Mouse (Mus musculus) stomach, embryonic 15.5 days (tissue): ENCODE measurements around the gene Ndufa5. TPM values are rescaled to one million over a fixed set of nuclear protein-coding genes. Genes with fewer than 3 reads are reported as not detected.
A peak's percentile ranks its signal among the peaks of the same experiment; 100 is the strongest.

Source experiments
- ATAC-seq: fragments of 200-750 bp; cut with Nextera tagmentation; 2 replicates; pipeline ENCODE4 v1.8.0; 2017; ENCODE audit warnings: low read depth, moderate number of reproducible peaks, moderate TSS enrichment; ENCODE audit not compliant: insufficient read depth, low FRiP score
- H3K27ac ChIP-seq: fragments of 300-500 bp; sonication (generic); 2 replicates; pipeline ENCODE4 v1.5.1; 2015; ENCODE audit warnings: mild to moderate bottlenecking, inconsistent platforms
- H3K27me3 ChIP-seq: fragments of 300-500 bp; sonication (generic); replicated peaks from 2 replicates; pipeline ENCODE4 v1.6.1; 2015; ENCODE audit warnings: inconsistent platforms
- H3K36me3 ChIP-seq: fragments of 300-500 bp; sonication (generic); 2 replicates; pipeline ENCODE4 v1.6.1; 2015; ENCODE audit warnings: inconsistent platforms
- H3K4me1 ChIP-seq: fragments of 300-500 bp; sonication (generic); 2 replicates; pipeline ENCODE4 v1.6.1; 2015; ENCODE audit warnings: inconsistent platforms
- H3K4me2 ChIP-seq: fragments of 300-500 bp; sonication (generic); 2 replicates; pipeline ENCODE4 v1.6.1; 2015; ENCODE audit warnings: mild to moderate bottlenecking, inconsistent platforms
- H3K4me3 ChIP-seq: fragments of 300-500 bp; sonication (generic); replicated peaks from 2 replicates; pipeline ENCODE4 v1.5.1; 2015; ENCODE audit warnings: inconsistent platforms
- H3K9ac ChIP-seq: fragments of 300-500 bp; sonication (generic); 2 replicates; pipeline ENCODE4 v1.6.1; 2015; ENCODE audit warnings: inconsistent platforms
- H3K9me3 ChIP-seq: fragments of 300-500 bp; sonication (generic); 2 replicates; pipeline ENCODE4 v1.6.1; 2016; ENCODE audit warnings: inconsistent platforms
- WGBS: fragments of 180-500 bp; shearing (Covaris S2); methylation state at CpG from one replicate; pipeline ENCODE4 v1.1.7; 2015; 5-methylcytosine and 5-hydroxymethylcytosine counted together
- polyA plus RNA-seq: library from polyadenylated mRNA; unstranded; fragments of >200 nt; fragmentation: Nextera tagmentation; extraction: Ambion mirVana; gene quantifications from 2 replicates; pipeline ENCODE4 v1.2.1, GENCODE M21; 2015

The Ndufa5 gene
- 371 and 380 TPM in 2 replicates for polyA plus RNA-seq

DNA sequence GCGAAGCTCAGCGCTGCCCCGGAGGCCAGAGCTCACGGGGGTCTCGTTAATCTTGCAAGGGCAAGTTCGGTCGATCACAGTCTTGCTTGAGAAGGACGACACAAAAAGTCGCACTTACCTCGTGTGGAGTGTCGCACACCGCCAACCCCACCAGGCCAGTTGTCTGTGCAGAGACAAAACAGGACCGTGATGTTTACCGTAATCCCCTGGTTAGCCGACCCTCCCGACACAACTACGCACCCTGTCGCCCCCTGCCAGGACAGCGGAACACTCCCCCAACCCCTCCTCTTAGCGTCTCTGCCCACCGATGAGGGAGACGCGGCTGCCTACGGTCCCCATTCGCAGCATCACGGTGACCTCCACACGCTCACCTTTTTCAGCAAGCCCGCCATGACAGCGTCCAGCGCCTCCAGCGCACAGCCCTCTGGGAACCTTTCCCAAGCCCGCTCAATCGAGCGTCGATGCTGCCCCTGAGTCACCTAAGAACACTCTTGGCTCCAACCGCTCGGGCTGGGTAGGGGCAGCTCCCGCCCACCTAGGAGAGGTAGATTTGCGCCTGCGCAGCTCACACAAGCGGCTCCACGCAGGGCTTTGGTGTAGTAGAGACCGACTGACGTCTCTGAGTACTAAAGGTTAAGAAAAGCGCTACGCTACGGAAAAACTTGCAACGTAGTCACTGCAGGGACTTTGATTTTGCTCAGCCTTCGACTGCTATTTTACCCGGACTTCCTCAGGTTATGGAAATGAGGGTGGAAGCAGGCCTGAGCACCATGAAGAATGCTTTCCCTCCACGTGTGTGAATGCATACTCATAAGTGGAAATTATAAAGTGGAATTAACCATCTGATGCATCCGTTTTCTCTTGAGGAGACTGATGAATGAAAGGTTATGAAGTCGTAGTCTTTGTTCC is at the start of gene Ndufa5:
Gene Ndufa5, minus strand, starts transcription at position 859 of the 909 bp plus-strand sequence.
- Histone ChIP-seq H3K4me2 (peak within 1 kb of the TSS; percentile 71), H3K4me3 (peak within 1 kb of the TSS; percentile 77), H3K36me3 (0 out of 2 replicates have a peak, but pooled peaks cover under 1% of the 10 kb centered on the region), H3K27ac (peak within 1 kb of the TSS; percentile 71; the same call in 1 of the 2 replicates), H3K9me3 (no peaks in the 10 kb centered on the region), H3K9ac (peak within 1 kb of the TSS; percentile 42), H3K27me3 (no peaks in the 10 kb centered on the region), H3K4me1 (peaks cover 10% of the 10 kb centered on the region)
- peak; percentile 98 for ATAC-seq
- under 1% methylated on average over 53 of the region's 53 CpGs for WGBS

DNA sequence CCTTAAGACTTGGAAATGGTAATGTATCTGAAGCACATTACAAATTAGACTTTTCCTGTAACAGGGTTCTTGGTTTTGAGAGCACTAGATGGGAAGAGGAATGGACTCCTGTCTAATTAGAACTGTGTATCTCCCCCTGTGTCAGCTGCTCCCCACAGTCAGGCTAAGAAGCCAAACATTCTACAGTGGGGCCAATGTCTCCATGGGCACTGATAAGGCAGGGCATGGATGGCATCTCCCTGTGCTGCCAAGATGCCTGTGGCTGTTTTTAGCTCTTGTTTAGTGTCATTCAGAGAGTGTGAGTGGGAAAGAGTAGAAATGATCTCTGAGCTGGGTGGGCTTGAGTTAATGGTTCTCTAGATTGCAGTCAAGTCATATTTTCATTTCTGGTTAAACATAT is 45.5 kb upstream of the Ndufa5 start:
- no peaks in the 10 kb centered on the region for H3K27me3 ChIP-seq

DNA sequence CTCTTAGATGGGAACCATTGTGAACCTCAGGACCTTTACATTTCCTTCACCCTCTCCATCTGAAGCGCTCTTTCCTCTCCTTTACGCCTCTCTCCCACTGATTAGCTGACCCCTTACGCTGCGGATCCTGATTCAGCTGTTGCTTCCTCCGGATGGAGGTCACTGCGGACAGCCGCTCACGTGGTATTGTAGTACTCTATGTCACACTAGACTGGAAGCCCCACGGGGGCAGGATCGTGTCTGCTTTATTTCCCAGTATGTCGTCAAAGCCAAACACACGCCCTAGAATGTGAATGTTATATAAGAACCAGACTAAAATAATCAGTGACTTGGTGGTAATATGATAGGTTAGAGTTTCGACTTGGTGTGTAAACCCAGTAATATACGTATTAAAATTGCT is 44.6 kb upstream of the Ndufa5 start:
- no peak overlapping the region for H3K9ac ChIP-seq
- H3K27me3 ChIP-seq, result no peaks in the 10 kb centered on the region
- no peaks in the 10 kb centered on the region for H3K9me3 ChIP-seq
- no peaks in the 10 kb centered on the region for H3K36me3 ChIP-seq
- no peak overlapping the region for H3K4me2 ChIP-seq
- no peaks in the 10 kb centered on the region for H3K4me1 ChIP-seq
- H3K4me3 ChIP-seq, result no peak overlapping the region
- ATAC-seq, result no peak
- no peak overlapping the region for H3K27ac ChIP-seq
- WGBS, result 82% methylated on average over 14 of the region's 14 CpGs

More for the DNA sequence above, 45.5 kb upstream of the Ndufa5 start:
- Histone ChIP-seq H3K9ac (no peak overlapping the region), H3K4me1 (no peaks in the 10 kb centered on the region), H3K4me2 (no peak overlapping the region), H3K27ac (no peak overlapping the region), H3K4me3 (no peak overlapping the region), H3K36me3 (no peaks in the 10 kb centered on the region), H3K9me3 (no peaks in the 10 kb centered on the region)
- ATAC-seq, result no peak

DNA sequence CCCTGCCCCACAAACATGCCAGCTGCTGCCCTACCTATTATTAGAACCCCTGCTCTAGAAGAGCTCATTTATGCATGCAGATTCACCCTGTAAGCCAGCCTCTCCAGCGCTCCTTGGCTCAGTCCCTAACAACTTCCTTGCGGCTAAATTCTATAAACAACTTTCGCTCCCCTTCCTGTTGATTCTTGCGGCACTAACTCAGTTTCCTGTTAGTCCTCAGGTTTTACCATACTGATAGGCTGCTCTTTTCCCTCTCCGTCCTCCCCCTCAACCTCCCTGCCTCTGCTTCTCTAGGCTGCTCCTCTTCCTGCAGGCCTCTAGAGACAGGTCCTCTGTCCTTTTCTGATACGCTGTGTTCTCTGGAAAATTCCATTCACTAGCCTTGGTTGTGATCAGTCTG is 43.3 kb upstream of the Ndufa5 start:
- WGBS, result 61% methylated on average over 6 of the region's 6 CpGs
- no peak for ATAC-seq
- no peaks in the 10 kb centered on the region for H3K9me3 ChIP-seq
- no peaks in the 10 kb centered on the region for H3K36me3 ChIP-seq
- no peak overlapping the region for H3K4me2 ChIP-seq
- H3K9ac ChIP-seq, result no peak overlapping the region
- no peaks in the 10 kb centered on the region for H3K27me3 ChIP-seq
- no peak overlapping the region for H3K4me3 ChIP-seq
- H3K27ac ChIP-seq, result no peak overlapping the region
- H3K4me1 ChIP-seq, result no peaks in the 10 kb centered on the region

DNA sequence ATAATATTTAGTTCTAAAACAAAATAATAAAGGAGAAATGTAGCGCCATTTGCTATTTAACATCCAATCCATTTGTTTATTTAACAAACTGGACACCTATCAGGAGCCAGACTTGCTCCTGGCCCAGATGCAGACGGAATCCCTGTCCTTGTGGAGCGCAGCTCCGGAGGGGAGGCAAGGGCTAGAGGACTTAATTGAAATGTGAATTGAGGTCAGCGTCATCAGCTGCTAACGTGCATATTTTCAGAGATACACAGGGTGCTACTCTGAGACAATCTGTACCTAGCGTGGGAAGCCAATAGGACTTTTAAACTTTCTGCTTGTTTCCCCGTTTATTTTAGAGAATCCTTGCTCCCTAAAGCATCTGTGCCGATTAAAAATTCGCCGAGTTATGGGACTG is 42.5 kb upstream of the Ndufa5 start:
- no peaks in the 10 kb centered on the region for H3K9me3 ChIP-seq
- no peak overlapping the region for H3K9ac ChIP-seq
- H3K4me2 ChIP-seq, result no peak overlapping the region
- ATAC-seq, result no peak
- no peak overlapping the region for H3K27ac ChIP-seq
- H3K27me3 ChIP-seq, result no peaks in the 10 kb centered on the region
- no peaks in the 10 kb centered on the region for H3K4me1 ChIP-seq
- H3K4me3 ChIP-seq, result no peak overlapping the region
- WGBS, result 68% methylated on average over 11 of the region's 11 CpGs
- no peaks in the 10 kb centered on the region for H3K36me3 ChIP-seq

DNA sequence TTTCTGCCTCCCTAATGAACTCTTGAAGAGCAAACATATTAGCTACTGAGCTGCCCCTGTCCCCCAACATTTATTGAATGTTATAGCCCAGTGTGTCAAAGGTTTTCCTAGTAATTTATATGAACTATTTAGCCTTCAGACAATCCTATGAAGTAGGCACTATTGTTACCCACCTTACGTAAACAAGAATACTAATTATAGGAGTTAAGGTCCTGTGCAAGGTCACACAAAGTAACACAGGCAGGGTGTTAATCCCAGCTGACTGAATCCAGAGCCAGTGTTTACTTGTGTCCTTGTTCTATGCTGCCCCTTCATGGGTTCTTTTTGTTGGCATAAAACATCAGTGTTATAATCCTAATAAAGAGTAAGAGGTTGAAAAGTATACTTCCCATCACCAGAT is 41.9 kb upstream of the Ndufa5 start:
- WGBS, result 88% methylated on average over 1 of the region's 1 CpGs

DNA sequence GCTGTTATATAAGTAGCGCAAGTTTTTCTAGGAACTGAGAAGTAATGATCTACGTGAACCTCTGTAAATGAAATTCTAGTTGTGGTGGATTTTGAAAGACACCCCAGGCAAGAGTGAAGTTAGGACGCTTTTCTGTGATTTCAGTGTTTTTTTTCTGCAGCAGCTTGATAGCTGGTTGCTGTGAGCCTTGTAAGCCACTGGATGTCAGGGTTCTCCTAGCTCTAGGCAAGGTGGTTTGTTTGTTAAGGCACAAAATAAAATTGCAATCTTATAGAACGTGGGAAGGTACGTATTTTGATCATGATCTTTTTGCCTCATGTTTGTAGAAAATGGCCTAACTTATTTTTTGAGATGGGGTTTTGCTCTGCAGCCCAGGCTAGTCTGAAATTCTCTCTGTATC is 41.1 kb upstream of the Ndufa5 start:
- Histone ChIP-seq H3K27me3 (no peaks in the 10 kb centered on the region), H3K27ac (no peak overlapping the region), H3K9ac (no peak overlapping the region), H3K9me3 (no peaks in the 10 kb centered on the region), H3K4me2 (no peak overlapping the region), H3K4me3 (no peak overlapping the region), H3K36me3 (no peaks in the 10 kb centered on the region), H3K4me1 (no peaks in the 10 kb centered on the region)
- WGBS, result 86% methylated on average over 5 of the region's 5 CpGs
- ATAC-seq, result no peak

More for the DNA sequence above, 41.9 kb upstream of the Ndufa5 start:
- Histone ChIP-seq H3K9ac (no peak overlapping the region), H3K9me3 (no peaks in the 10 kb centered on the region), H3K27ac (no peak overlapping the region), H3K36me3 (no peaks in the 10 kb centered on the region), H3K4me1 (no peaks in the 10 kb centered on the region), H3K27me3 (no peaks in the 10 kb centered on the region), H3K4me2 (no peak overlapping the region), H3K4me3 (no peak overlapping the region)
- ATAC-seq, result no peak

DNA sequence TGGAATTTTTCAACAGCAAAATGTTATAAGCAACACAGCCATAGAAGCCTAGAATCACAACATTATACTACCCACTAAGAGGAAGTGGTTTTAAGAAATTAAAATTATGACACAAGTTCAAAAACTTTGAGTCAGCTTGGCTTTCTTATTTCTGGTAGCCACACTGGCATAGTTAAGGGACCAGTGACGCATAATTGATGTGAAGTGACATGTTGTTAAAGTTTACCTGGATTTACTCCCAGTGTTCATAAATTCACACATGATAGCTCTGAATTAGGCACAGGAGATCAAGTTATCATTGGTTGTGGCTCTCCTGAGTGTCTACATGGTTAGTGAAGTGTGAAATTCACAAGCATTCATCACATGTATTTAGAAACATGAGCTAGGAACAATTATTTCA is 37.1 kb upstream of the Ndufa5 start:
- H3K9ac ChIP-seq, result no peak overlapping the region
- no peaks in the 10 kb centered on the region for H3K9me3 ChIP-seq
- H3K27me3 ChIP-seq, result no peaks in the 10 kb centered on the region
- WGBS, result 91% methylated on average over 1 of the region's 1 CpGs
- no peaks in the 10 kb centered on the region for H3K36me3 ChIP-seq
- H3K4me1 ChIP-seq, result no peaks in the 10 kb centered on the region
- no peak for ATAC-seq
- no peak overlapping the region for H3K4me2 ChIP-seq
- H3K27ac ChIP-seq, result no peak overlapping the region
- no peak overlapping the region for H3K4me3 ChIP-seq

DNA sequence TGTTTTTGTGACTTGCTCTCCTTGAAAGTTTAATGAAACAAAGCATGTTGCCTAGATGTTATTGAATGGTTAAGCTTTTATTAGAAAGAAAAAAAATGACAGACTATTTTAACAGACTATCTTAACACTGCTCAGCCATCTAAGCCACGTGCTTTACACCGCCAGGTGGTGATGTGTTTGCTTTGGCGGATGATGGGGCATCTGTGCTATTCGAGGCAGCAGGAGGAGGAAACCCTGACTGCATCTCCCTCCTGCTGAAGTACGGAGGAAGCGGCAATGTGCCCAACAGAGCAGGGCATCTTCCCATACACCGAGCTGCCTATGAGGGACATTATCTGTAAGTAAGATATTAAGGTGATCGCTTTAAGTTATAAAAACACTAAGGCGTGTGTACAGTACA is 36.3 kb upstream of the Ndufa5 start:
- no peak overlapping the region for H3K4me3 ChIP-seq
- no peaks in the 10 kb centered on the region for H3K27me3 ChIP-seq
- no peaks in the 10 kb centered on the region for H3K9me3 ChIP-seq
- H3K27ac ChIP-seq, result no peak overlapping the region
- no peak for ATAC-seq
- no peak overlapping the region for H3K4me2 ChIP-seq
- 65% methylated on average over 9 of the region's 9 CpGs for WGBS
- no peaks in the 10 kb centered on the region for H3K36me3 ChIP-seq
- H3K4me1 ChIP-seq, result no peaks in the 10 kb centered on the region
- H3K9ac ChIP-seq, result no peak overlapping the region

DNA sequence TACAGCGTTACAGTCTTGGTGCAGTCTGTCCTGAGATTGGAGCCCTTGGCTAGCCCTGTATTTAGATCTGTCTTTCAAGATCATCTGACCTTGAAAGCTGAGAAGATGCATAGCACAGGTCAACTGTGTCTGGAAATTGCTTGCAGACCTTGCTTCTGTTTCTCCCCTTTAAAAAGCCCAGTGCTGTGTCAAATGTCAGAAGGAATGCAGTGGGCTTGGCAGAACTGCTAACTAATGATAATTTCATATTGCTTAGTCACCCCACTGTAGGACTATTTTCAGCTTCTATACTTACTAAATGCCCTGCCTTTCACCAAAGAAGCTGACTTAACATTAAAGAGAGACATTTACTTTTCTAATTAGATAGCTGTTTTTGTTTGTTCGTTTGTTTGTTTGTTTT is 27.7 kb upstream of the Ndufa5 start:
- H3K4me3 ChIP-seq, result no peak overlapping the region
- H3K9ac ChIP-seq, result no peak overlapping the region
- no peaks in the 10 kb centered on the region for H3K27me3 ChIP-seq
- H3K4me2 ChIP-seq, result no peak overlapping the region
- H3K9me3 ChIP-seq, result no peaks in the 10 kb centered on the region
- H3K4me1 ChIP-seq, result no peaks in the 10 kb centered on the region
- H3K36me3 ChIP-seq, result no peaks in the 10 kb centered on the region
- no peak overlapping the region for H3K27ac ChIP-seq
- 66% methylated on average over 2 of the region's 2 CpGs for WGBS
- no peak for ATAC-seq

DNA sequence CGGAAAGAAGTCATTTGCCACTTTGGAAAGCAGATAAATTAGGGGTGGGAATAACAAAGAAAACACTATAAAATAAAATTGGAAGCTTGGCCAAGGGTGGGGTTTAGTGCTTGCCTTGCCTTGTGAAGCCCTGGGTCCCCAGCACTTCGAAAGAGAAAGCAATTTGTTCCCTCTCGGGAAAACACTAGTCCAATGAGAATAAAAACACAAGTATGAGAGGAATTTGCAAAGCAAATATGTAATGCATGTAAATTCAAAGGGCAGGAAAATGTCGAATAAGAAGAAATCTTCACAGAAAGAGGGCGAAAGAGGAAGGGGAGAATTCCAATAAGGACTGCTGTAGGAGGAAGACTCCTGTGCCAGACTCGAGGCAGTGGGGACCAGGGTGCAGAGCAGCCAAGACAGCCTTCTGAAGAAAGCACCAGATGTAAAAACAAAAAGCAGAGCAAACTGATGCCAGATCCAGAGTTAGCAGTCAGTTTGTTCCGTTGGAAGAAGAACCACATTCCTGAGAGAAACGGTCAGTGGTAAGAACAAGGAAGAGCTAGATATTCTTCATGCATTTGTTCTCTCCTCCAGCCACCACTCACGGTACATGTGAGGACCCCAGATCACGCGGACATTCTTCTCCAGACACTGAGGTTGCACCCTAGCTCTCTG is 26.7 kb upstream of the Ndufa5 start:
- Histone ChIP-seq H3K27ac (no peak overlapping the region), H3K27me3 (no peaks in the 10 kb centered on the region), H3K4me3 (no peak overlapping the region), H3K9me3 (no peaks in the 10 kb centered on the region), H3K4me2 (peak overlapping the region; percentile 19; the same call in 1 of the 2 replicates), H3K36me3 (no peaks in the 10 kb centered on the region), H3K4me1 (no peaks in the 10 kb centered on the region), H3K9ac (no peak overlapping the region)
- 50% methylated on average over 11 of the region's 11 CpGs for WGBS
- no peak for ATAC-seq

DNA sequence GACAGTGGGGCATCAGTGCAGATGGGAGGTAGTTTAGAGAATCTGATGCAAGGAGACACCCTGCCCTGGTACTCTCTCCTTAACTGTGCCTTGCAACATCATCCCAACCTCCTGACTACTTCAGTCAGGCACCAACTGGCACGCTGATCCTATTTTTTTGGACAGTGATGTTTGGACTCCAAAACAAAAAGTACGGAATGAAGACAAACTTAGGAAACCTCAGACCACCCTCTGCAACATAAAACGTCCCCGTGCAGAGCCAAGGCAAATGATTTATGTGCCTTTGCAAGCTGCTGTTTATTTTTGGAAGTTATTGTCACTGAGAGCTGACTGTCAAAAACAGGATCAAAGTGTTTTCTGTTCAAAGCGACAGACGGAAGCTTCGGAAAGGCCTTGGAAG is 24.2 kb upstream of the Ndufa5 start:
- no peaks in the 10 kb centered on the region for H3K27me3 ChIP-seq
- H3K4me1 ChIP-seq, result no peaks in the 10 kb centered on the region
- ATAC-seq, result no peak
- WGBS, result 42% methylated on average over 7 of the region's 7 CpGs
- no peaks in the 10 kb centered on the region for H3K36me3 ChIP-seq
- no peak overlapping the region for H3K4me2 ChIP-seq
- no peak overlapping the region for H3K9ac ChIP-seq
- no peak overlapping the region for H3K27ac ChIP-seq
- no peak overlapping the region for H3K4me3 ChIP-seq
- no peaks in the 10 kb centered on the region for H3K9me3 ChIP-seq
